9 mouse cellular contexts compared by ENCODE assay signal in genomic region chr16:24447666-24448492, GRCm38 (mm10). TPM values are rescaled to one million over a fixed set of nuclear protein-coding genes. Genes with fewer than 3 reads are reported as not detected.
DNase-seq lines count a peak whose midpoint lies in the region; ATAC-seq lines count a peak whose summit lies in the region.
"Had no signal": no experiment of that assay in that cellular context is flagged by ENCODE, and none has a peak within 500 bp of the region (broad histone marks: within the 10 kb centered on the region; RNA-seq: fewer than 3 reads in every experiment).

No protein-coding gene starts in this region.

- H3K4me2 ChIP-seq in hindbrain, embryonic 14.5 days (replicated peaks): no peak overlapping the region
- no peak overlapping the region for H3K4me2 ChIP-seq in midbrain, embryonic 13.5 days (replicated peaks)
- H3K4me2 ChIP-seq: midbrain, embryonic 12.5 days had no signal

- H3K9me3 ChIP-seq in hindbrain, embryonic 10.5 days: no peaks in the 10 kb centered on the region
- H3K9me3 ChIP-seq in hindbrain, embryonic 14.5 days (ENCODE audit: control insufficient read depth, low read length): no peaks in the 10 kb centered on the region
- H3K9me3 ChIP-seq in limb, embryonic 10.5 days (replicated peaks): no peaks in the 10 kb centered on the region
- H3K9me3 ChIP-seq in midbrain, embryonic 13.5 days: no peaks in the 10 kb centered on the region
- H3K9me3 ChIP-seq: midbrain, embryonic 12.5 days had no signal

- H3K9ac ChIP-seq in hindbrain, embryonic 14.5 days: no peak overlapping the region
- H3K9ac ChIP-seq in midbrain, embryonic 13.5 days (replicated peaks): no peak overlapping the region
- H3K9ac ChIP-seq: midbrain, embryonic 12.5 days had no signal

- no peak for ATAC-seq in hindbrain, embryonic 14.5 days (ENCODE audit: low FRiP score)
- ATAC-seq in midbrain, embryonic 13.5 days: no peak

- H3K4me1 ChIP-seq in hindbrain, embryonic 10.5 days (replicated peaks): peaks cover 47% of the 10 kb centered on the region
- H3K4me1 ChIP-seq in hindbrain, embryonic 14.5 days (replicated peaks; ENCODE audit: control insufficient read depth, insufficient read depth, low read length): no peaks in the 10 kb centered on the region; the same call in 1 of the 2 replicates
- peaks cover 44% of the 10 kb centered on the region for H3K4me1 ChIP-seq in limb, embryonic 10.5 days
- peaks cover 16% of the 10 kb centered on the region for H3K4me1 ChIP-seq in midbrain, embryonic 13.5 days (replicated peaks)

- H3K27ac ChIP-seq in hindbrain, embryonic 10.5 days: peak overlapping the region; percentile 45; the same call in 1 of the 2 replicates
- H3K27ac ChIP-seq in hindbrain, embryonic 14.5 days: no peak overlapping the region
- H3K27ac ChIP-seq in limb, embryonic 10.5 days: peak overlapping the region; percentile 66
- H3K27ac ChIP-seq in midbrain, embryonic 13.5 days: no peak overlapping the region
- H3K27ac ChIP-seq: midbrain, embryonic 12.5 days had no signal

- H3K4me3 ChIP-seq in hindbrain, embryonic 10.5 days: no peak overlapping the region
- no peak overlapping the region for H3K4me3 ChIP-seq in hindbrain, embryonic 14.5 days (replicated peaks; ENCODE audit: low read length)
- no peak overlapping the region for H3K4me3 ChIP-seq in limb, embryonic 10.5 days
- H3K4me3 ChIP-seq in midbrain, embryonic 13.5 days (replicated peaks): no peak overlapping the region
- H3K4me3 ChIP-seq: erythroblast, embryonic 14.5 days; midbrain, embryonic 12.5 days had no signal

- 49% methylated on average over 7 of the region's 7 CpGs for WGBS in hindbrain, embryonic 10.5 days
- WGBS in hindbrain, embryonic 14.5 days: 41% methylated on average over 7 of the region's 7 CpGs
- WGBS in limb, embryonic 10.5 days: 43% methylated on average over 7 of the region's 7 CpGs
- WGBS in midbrain, embryonic 13.5 days: 53% methylated on average over 7 of the region's 7 CpGs

- no peaks in the 10 kb centered on the region for H3K27me3 ChIP-seq in hindbrain, embryonic 10.5 days (ENCODE audit: insufficient read depth, poor library complexity, severe bottlenecking)
- no peaks in the 10 kb centered on the region for H3K27me3 ChIP-seq in hindbrain, embryonic 14.5 days (ENCODE audit: control insufficient read depth, insufficient read depth, low read length)
- H3K27me3 ChIP-seq in limb, embryonic 10.5 days (ENCODE audit: low read depth, poor library complexity, severe bottlenecking): no peaks in the 10 kb centered on the region
- H3K27me3 ChIP-seq in midbrain, embryonic 13.5 days: no peaks in the 10 kb centered on the region
- H3K27me3 ChIP-seq: midbrain, embryonic 12.5 days had no signal

- H3K36me3 ChIP-seq in hindbrain, embryonic 10.5 days: no peaks in the 10 kb centered on the region
- H3K36me3 ChIP-seq in hindbrain, embryonic 14.5 days (replicated peaks; ENCODE audit: control insufficient read depth, insufficient read depth): no peaks in the 10 kb centered on the region
- H3K36me3 ChIP-seq in limb, embryonic 10.5 days: peaks cover 25% of the 10 kb centered on the region
- no peaks in the 10 kb centered on the region for H3K36me3 ChIP-seq in midbrain, embryonic 13.5 days
- H3K36me3 ChIP-seq: midbrain, embryonic 12.5 days had no signal

- no peak for DNase-seq in hindbrain, embryonic 10.5 days (ENCODE audit: low spot score)
- DNase-seq in hindbrain, embryonic 14.5 days (ENCODE audit: low spot score): no peak
- DNase-seq in 416B (ENCODE audit: low read depth): peak; percentile 47
- DNase-seq in ES-CJ7 (ENCODE audit: low read depth, low spot score): peak; percentile 45
- DNase-seq in limb, embryonic 10.5 days (ENCODE audit: low spot score): no peak
- DNase-seq in frontal cortex, adult 2 months (ENCODE audit: extremely low spot score in 1 of 2, low spot score in 1 of 2): no peak

RNA-seq across cellular contexts. Expression of gene Lpp, which starts 54.6 kb away (rescaled TPM):
- polyA plus RNA-seq in hindbrain, embryonic 10.5 days (2016; fragmentation: Nextera tagmentation; extraction: Ambion mirVana): 26.6 and 28.6 TPM in 2 replicates
- 11.0 and 13.0 TPM in 2 replicates for polyA plus RNA-seq in hindbrain, embryonic 14.5 days (2014; fragmentation: Nextera tagmentation; extraction: Ambion mirVana)
- 38.6 and 45.3 TPM in 2 replicates for polyA plus RNA-seq in limb, embryonic 10.5 days (2016; fragmentation: Nextera tagmentation; extraction: Ambion mirVana)
- 2.8 and 3.0 TPM in 2 replicates for polyA plus RNA-seq in frontal cortex, adult 2 months (2012; rRNA removed)
- 9.0 and 10.2 TPM in 2 replicates for polyA plus RNA-seq in midbrain, embryonic 13.5 days (2015; fragmentation: Nextera tagmentation; extraction: Ambion mirVana)
- polyA plus RNA-seq: erythroblast, embryonic 14.5 days had no signal

Comparison
In these comparisons a context has a peak if more than half of its experiments do, and no peak if none do; other contexts are left out.
1. H3K27ac ChIP-seq: peak in hindbrain, embryonic 10.5 days (single experiment) and limb, embryonic 10.5 days (single experiment); none in hindbrain, embryonic 14.5 days (single experiment) and midbrain, embryonic 13.5 days (single experiment).
2. DNase-seq: peak in 416B (single experiment) and ES-CJ7 (single experiment); none in hindbrain, embryonic 10.5 days (single experiment), hindbrain, embryonic 14.5 days (single experiment), limb, embryonic 10.5 days (single experiment) and frontal cortex, adult 2 months (0 of 2).